Mouse (Mus musculus): ENCODE results near the gene Elane.

The Elane gene

GRCm38 (mm10) chr10:79857894-79858293, 28.2 kb upstream of the Elane start:
- no peak for DNase-seq (ENCODE audit: low spot score in 2 of 2)

GRCm38 (mm10) chr10:79858416-79859074, 27.5 kb upstream of the Elane start:
- DNase-seq (ENCODE audit: low spot score in 2 of 2), result peak in 1 of 2 experiments; percentile 74

GRCm38 (mm10) chr10:79859116-79859515, 26.9 kb upstream of the Elane start:
- DNase-seq (ENCODE audit: low spot score in 2 of 2), result no peak

GRCm38 (mm10) chr10:79860079-79860911, 25.8 kb upstream of the Elane start:
- no peak for DNase-seq (ENCODE audit: low spot score in 2 of 2)

- DNase-seq (ENCODE audit: low spot score in 2 of 2), result no peak
These were observed 24.6 kb upstream of the Elane start for GRCm38 (mm10) chr10:79861230-79862048.

GRCm38 (mm10) chr10:79862049-79862788, 23.8 kb upstream of the Elane start:
- DNase-seq (ENCODE audit: low spot score in 2 of 2), result no peak

- DNase-seq (ENCODE audit: low spot score in 2 of 2), result no peak
These were observed 23.1 kb upstream of the Elane start for GRCm38 (mm10) chr10:79862925-79863324.

- no peak for DNase-seq (ENCODE audit: low spot score in 2 of 2)
These were observed 21.5 kb upstream of the Elane start for GRCm38 (mm10) chr10:79864351-79865188.

GRCm38 (mm10) chr10:79865189-79865601, 20.9 kb upstream of the Elane start:
- DNase-seq (ENCODE audit: low spot score in 2 of 2), result no peak

- no peak for DNase-seq (ENCODE audit: low spot score in 2 of 2)
These were observed 20.2 kb upstream of the Elane start for GRCm38 (mm10) chr10:79865801-79866295.

- no peak for DNase-seq (ENCODE audit: low spot score in 2 of 2)
These were observed 19.4 kb upstream of the Elane start for GRCm38 (mm10) chr10:79866601-79867000.

- no peak for DNase-seq (ENCODE audit: low spot score in 2 of 2)
These were observed 14.2 kb upstream of the Elane start for GRCm38 (mm10) chr10:79871845-79872244.

- DNase-seq (ENCODE audit: low spot score in 2 of 2), result no peak
These were observed 13.2 kb upstream of the Elane start for GRCm38 (mm10) chr10:79872862-79873261.

- no peak for DNase-seq (ENCODE audit: low spot score in 2 of 2)
These were observed 12.7 kb upstream of the Elane start for GRCm38 (mm10) chr10:79873313-79873712.

GRCm38 (mm10) chr10:79873715-79874289, 12.2 kb upstream of the Elane start:
- DNase-seq (ENCODE audit: low spot score in 2 of 2), result no peak

GRCm38 (mm10) chr10:79874290-79874862, 11.7 kb upstream of the Elane start, which contains the start of the genes Prtn3 and Plppr3:
Gene Prtn3, plus strand, starts transcription at chr10:79874476.
Gene Plppr3, minus strand, starts transcription at chr10:79874634.
- DNase-seq (ENCODE audit: low spot score in 2 of 2), result no peak

GRCm38 (mm10) chr10:79877174-79877573, 8.9 kb upstream of the Elane start:
- no peak for DNase-seq (ENCODE audit: low spot score in 2 of 2)

- no peak for DNase-seq (ENCODE audit: low spot score in 2 of 2)
These were observed 8.3 kb upstream of the Elane start for GRCm38 (mm10) chr10:79877757-79878156.

GRCm38 (mm10) chr10:79879527-79879926, 6.5 kb upstream of the Elane start:
- DNase-seq (ENCODE audit: low spot score in 2 of 2), result no peak

GRCm38 (mm10) chr10:79880721-79881120, 5.3 kb upstream of the Elane start:
- no peak for DNase-seq (ENCODE audit: low spot score in 2 of 2)
